Mouse (Mus musculus): Measurements from ENCODE around the gene Olfr131. TPM values are rescaled to one million over a fixed set of nuclear protein-coding genes. Genes with fewer than 3 reads are reported as not detected.
"Not testable (repeated sequence)": the region's sequence is repeated elsewhere in the genome, so short reads cannot be mapped to it uniquely, and the experiment has no call there.

Gene Olfr131
- polyA plus RNA-seq (2014; fragmentation: Nextera tagmentation; extraction: Ambion mirVana), result not detected in 2 replicates

GRCm38 (mm10) chr17:38088593-38088992 is at the start of gene Olfr131:
Gene Olfr131, minus strand, starts transcription at chr17:38088693.
- no peak within 1 kb of the TSS for H3K27ac ChIP-seq (ENCODE audit: low read depth, low read length)
- H3K4me2 ChIP-seq (ENCODE audit: low read depth, low read length), result no peak within 1 kb of the TSS
- no peaks in the 10 kb centered on the region for H3K27me3 ChIP-seq (ENCODE audit: control insufficient read depth, insufficient read depth, low read length)
- no peak within 1 kb of the TSS for H3K4me3 ChIP-seq (ENCODE audit: low read depth, low read length)
- no peak for ATAC-seq (ENCODE audit: low read depth)
- H3K4me1 ChIP-seq (ENCODE audit: control insufficient read depth, insufficient read depth, low read length), result no peaks in the 10 kb centered on the region
- no peak within 1 kb of the TSS for H3K9ac ChIP-seq (replicated peaks; ENCODE audit: low read depth, low read length)
- no peaks in the 10 kb centered on the region for H3K9me3 ChIP-seq (ENCODE audit: control insufficient read depth, low read length)
- no peaks in the 10 kb centered on the region for H3K36me3 ChIP-seq (ENCODE audit: control insufficient read depth, insufficient read depth, low read length)

GRCm38 (mm10) chr17:38134426-38134825 is 45.9 kb upstream of the Olfr131 start, which contains the start of gene Olfr132:
Gene Olfr132, minus strand, starts transcription at chr17:38134526.
- no peak within 1 kb of the TSS for H3K4me2 ChIP-seq (ENCODE audit: low read depth, low read length)
- no peak within 1 kb of the TSS for H3K4me3 ChIP-seq (ENCODE audit: low read depth, low read length)
- no peak within 1 kb of the TSS for H3K9ac ChIP-seq (replicated peaks; ENCODE audit: low read depth, low read length)
- no peaks in the 10 kb centered on the region for H3K4me1 ChIP-seq (ENCODE audit: control insufficient read depth, insufficient read depth, low read length)
- no peaks in the 10 kb centered on the region for H3K9me3 ChIP-seq (ENCODE audit: control insufficient read depth, low read length)
- no peaks in the 10 kb centered on the region for H3K27me3 ChIP-seq (ENCODE audit: control insufficient read depth, insufficient read depth, low read length)
- no peak within 1 kb of the TSS for H3K27ac ChIP-seq (ENCODE audit: low read depth, low read length)
- no peak for ATAC-seq (ENCODE audit: low read depth)
- WGBS, result 69% methylated on average over 1 of the region's 1 CpGs
- H3K36me3 ChIP-seq (ENCODE audit: control insufficient read depth, insufficient read depth, low read length), result no peaks in the 10 kb centered on the region

- not testable (repeated sequence) for H3K4me2 ChIP-seq (ENCODE audit: low read depth, low read length); H3K27me3 ChIP-seq (ENCODE audit: control insufficient read depth, insufficient read depth, low read length); H3K36me3 ChIP-seq (ENCODE audit: control insufficient read depth, insufficient read depth, low read length); H3K4me3 ChIP-seq (ENCODE audit: low read depth, low read length); ATAC-seq (ENCODE audit: low read depth); H3K9me3 ChIP-seq (ENCODE audit: control insufficient read depth, low read length); H3K4me1 ChIP-seq (ENCODE audit: control insufficient read depth, insufficient read depth, low read length); H3K9ac ChIP-seq (replicated peaks; ENCODE audit: low read depth, low read length); H3K27ac ChIP-seq (ENCODE audit: low read depth, low read length)
- WGBS, result 70% methylated on average over 3 of the region's 3 CpGs
These were observed 36.9 kb upstream of the Olfr131 start for GRCm38 (mm10) chr17:38125371-38125770.

- 89% methylated on average over 1 of the region's 1 CpGs for whole genome bisulfite sequencing
- H3K4me3 ChIP-seq (ENCODE audit: low read depth, low read length); ATAC-seq (ENCODE audit: low read depth); H3K27me3 ChIP-seq (ENCODE audit: control insufficient read depth, insufficient read depth, low read length); H3K4me2 ChIP-seq (ENCODE audit: low read depth, low read length); H3K4me1 ChIP-seq (ENCODE audit: control insufficient read depth, insufficient read depth, low read length); H3K27ac ChIP-seq (ENCODE audit: low read depth, low read length); H3K9ac ChIP-seq (replicated peaks; ENCODE audit: low read depth, low read length); H3K9me3 ChIP-seq (ENCODE audit: control insufficient read depth, low read length); H3K36me3 ChIP-seq (ENCODE audit: control insufficient read depth, insufficient read depth, low read length): not testable (repeated sequence)
These were observed 35.7 kb upstream of the Olfr131 start for GRCm38 (mm10) chr17:38124199-38124598.

GRCm38 (mm10) chr17:38082364-38082763 is 6.1 kb downstream of the Olfr131 start:
- Histone ChIP-seq H3K27me3 (ENCODE audit: control insufficient read depth, insufficient read depth, low read length) (no peaks in the 10 kb centered on the region), H3K4me2 (ENCODE audit: low read depth, low read length) (no peak overlapping the region), H3K4me3 (ENCODE audit: low read depth, low read length) (no peak overlapping the region), H3K9me3 (ENCODE audit: control insufficient read depth, low read length) (no peaks in the 10 kb centered on the region), H3K27ac (ENCODE audit: low read depth, low read length) (no peak overlapping the region), H3K9ac (replicated peaks; ENCODE audit: low read depth, low read length) (no peak overlapping the region), H3K36me3 (ENCODE audit: control insufficient read depth, insufficient read depth, low read length) (no peaks in the 10 kb centered on the region), H3K4me1 (ENCODE audit: control insufficient read depth, insufficient read depth, low read length) (no peaks in the 10 kb centered on the region)
- ATAC-seq (ENCODE audit: low read depth), result no peak
- 82% methylated on average over 4 of the region's 4 CpGs for WGBS

- Histone ChIP-seq H3K27ac (ENCODE audit: low read depth, low read length) (no peak within 1 kb of the TSS), H3K4me2 (ENCODE audit: low read depth, low read length) (no peak within 1 kb of the TSS), H3K27me3 (ENCODE audit: control insufficient read depth, insufficient read depth, low read length) (no peaks in the 10 kb centered on the region), H3K4me3 (ENCODE audit: low read depth, low read length) (no peak within 1 kb of the TSS), H3K36me3 (ENCODE audit: control insufficient read depth, insufficient read depth, low read length) (no peaks in the 10 kb centered on the region), H3K9me3 (ENCODE audit: control insufficient read depth, low read length) (no peaks in the 10 kb centered on the region), H3K9ac (replicated peaks; ENCODE audit: low read depth, low read length) (no peak within 1 kb of the TSS), H3K4me1 (ENCODE audit: control insufficient read depth, insufficient read depth, low read length) (no peaks in the 10 kb centered on the region)
- ATAC-seq (ENCODE audit: low read depth), result no peak
- WGBS, result 85% methylated on average over 1 of the region's 1 CpGs
These were observed 24.9 kb downstream of the Olfr131 start, which contains the start of gene Olfr130 for GRCm38 (mm10) chr17:38063621-38064020. Gene Olfr130, plus strand, starts transcription at chr17:38063921.

- no peak within 1 kb of the TSS for H3K4me3 ChIP-seq (ENCODE audit: low read depth, low read length)
- no peak within 1 kb of the TSS for H3K27ac ChIP-seq (ENCODE audit: low read depth, low read length)
- H3K9ac ChIP-seq (replicated peaks; ENCODE audit: low read depth, low read length), result no peak within 1 kb of the TSS
- H3K9me3 ChIP-seq (ENCODE audit: control insufficient read depth, low read length), result no peaks in the 10 kb centered on the region
- H3K4me2 ChIP-seq (ENCODE audit: low read depth, low read length), result no peak within 1 kb of the TSS
- H3K36me3 ChIP-seq (ENCODE audit: control insufficient read depth, insufficient read depth, low read length), result no peaks in the 10 kb centered on the region
- 73% methylated on average over 1 of the region's 1 CpGs for WGBS
- no peaks in the 10 kb centered on the region for H3K27me3 ChIP-seq (ENCODE audit: control insufficient read depth, insufficient read depth, low read length)
- ATAC-seq (ENCODE audit: low read depth), result no peak
- H3K4me1 ChIP-seq (ENCODE audit: control insufficient read depth, insufficient read depth, low read length), result no peaks in the 10 kb centered on the region
These were observed 28.5 kb downstream of the Olfr131 start, which contains the start of gene Olfr129 for GRCm38 (mm10) chr17:38059979-38060378. Gene Olfr129, minus strand, starts transcription at chr17:38060079.

Other genes with a start within 250 kb of the Olfr131 start
- gene Olfr126, start 241.2 kb downstream of the Olfr131 start, polyA plus RNA-seq (2014; fragmentation: Nextera tagmentation; extraction: Ambion mirVana), result not detected in 2 replicates
- gene Olfr127, start 188.3 kb downstream of the Olfr131 start, polyA plus RNA-seq (2014; fragmentation: Nextera tagmentation; extraction: Ambion mirVana), result not detected in 2 replicates
- not detected in 2 replicates for gene Olfr128, start 168.1 kb downstream of the Olfr131 start, polyA plus RNA-seq (2014; fragmentation: Nextera tagmentation; extraction: Ambion mirVana)
- gene Olfr761, start 135.6 kb downstream of the Olfr131 start, polyA plus RNA-seq (2014; fragmentation: Nextera tagmentation; extraction: Ambion mirVana), result not detected in 2 replicates
- gene Olfr129, start 28.6 kb downstream of the Olfr131 start, polyA plus RNA-seq (2014; fragmentation: Nextera tagmentation; extraction: Ambion mirVana), result not detected in 2 replicates
- not detected in 2 replicates for gene Olfr130, start 24.8 kb downstream of the Olfr131 start, polyA plus RNA-seq (2014; fragmentation: Nextera tagmentation; extraction: Ambion mirVana)
- not detected in 2 replicates for gene Olfr132, start 45.8 kb upstream of the Olfr131 start, polyA plus RNA-seq (2014; fragmentation: Nextera tagmentation; extraction: Ambion mirVana)
- not detected in 2 replicates for gene Olfr133, start 56.6 kb upstream of the Olfr131 start, polyA plus RNA-seq (2014; fragmentation: Nextera tagmentation; extraction: Ambion mirVana)
- not detected in 2 replicates for gene Olfr134, start 82.7 kb upstream of the Olfr131 start, polyA plus RNA-seq (2014; fragmentation: Nextera tagmentation; extraction: Ambion mirVana)
- not detected in 2 replicates for gene Olfr135, start 115.6 kb upstream of the Olfr131 start, polyA plus RNA-seq (2014; fragmentation: Nextera tagmentation; extraction: Ambion mirVana)
- not detected in 2 replicates for gene Olfr138, start 172.3 kb upstream of the Olfr131 start, polyA plus RNA-seq (2014; fragmentation: Nextera tagmentation; extraction: Ambion mirVana)
- not detected in 2 replicates for gene Olfr137, start 218.9 kb upstream of the Olfr131 start, polyA plus RNA-seq (2014; fragmentation: Nextera tagmentation; extraction: Ambion mirVana)
- not detected in 2 replicates for gene Olfr136, start 241.1 kb upstream of the Olfr131 start, polyA plus RNA-seq (2014; fragmentation: Nextera tagmentation; extraction: Ambion mirVana)

All from neural tube, embryonic 14.5 days (tissue).